Mouse (Mus musculus): ENCODE measurements around the gene Olfr623.

Gene Olfr623

GRCm38 (mm10) chr7:103663598-103663997 lies at the start of gene Olfr623:
TSS of gene Olfr623 (minus strand) at chr7:103663698.
- no peak for DNase-seq

DNA sequence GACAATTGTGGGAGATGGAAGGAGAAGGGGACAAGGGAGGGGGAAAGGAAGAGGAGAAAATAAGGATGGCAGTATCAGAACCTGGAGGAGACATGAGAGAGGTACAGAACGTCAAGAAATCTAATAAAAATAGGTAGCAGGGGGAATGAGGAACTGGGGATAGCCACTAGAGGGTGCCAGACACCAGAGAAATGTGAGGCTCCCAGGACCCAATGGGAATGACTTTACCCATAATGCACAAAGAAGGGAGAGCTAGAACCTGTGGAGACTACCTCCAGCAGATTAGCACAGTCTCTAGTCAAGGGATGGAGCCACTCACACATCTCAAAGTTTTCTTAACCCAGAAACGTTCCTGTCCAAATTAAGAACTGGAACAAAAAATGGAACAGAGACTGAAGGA lies 48.5 kb upstream of the Olfr623 start:
- DNase-seq = no peak

GRCm38 (mm10) chr7:103699469-103699868 lies 36.0 kb upstream of the Olfr623 start:
- DNase-seq = no peak

- no peak for DNase-seq
These were observed 18.9 kb upstream of the Olfr623 start, which contains the start of gene Olfr625-ps1 for GRCm38 (mm10) chr7:103682420-103682819. TSS of gene Olfr625-ps1 (plus strand) at chr7:103682720.

DNA sequence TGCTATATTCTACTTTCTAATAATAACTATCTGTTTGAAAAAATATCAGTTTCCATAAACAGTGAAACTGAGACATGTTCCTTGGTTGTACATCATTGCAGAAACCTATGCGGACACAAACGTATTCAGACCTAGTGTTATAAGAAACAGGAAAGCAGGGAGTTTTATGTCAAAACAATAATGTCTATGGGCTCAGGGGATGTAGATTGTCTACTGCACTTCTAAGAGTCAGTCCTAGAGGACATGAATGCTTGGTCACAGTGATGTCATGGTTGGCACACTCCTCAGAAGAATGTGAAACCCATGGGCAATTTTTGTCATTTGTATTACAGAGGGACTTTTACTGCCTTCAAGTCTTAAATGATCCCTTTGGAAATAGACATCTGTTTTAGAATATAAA lies 7.6 kb upstream of the Olfr623 start, which contains the start of gene Olfr624:
Olfr624 (minus strand) TSS at position 101 of the 400 bp plus-strand sequence.
- DNase-seq = no peak

DNA sequence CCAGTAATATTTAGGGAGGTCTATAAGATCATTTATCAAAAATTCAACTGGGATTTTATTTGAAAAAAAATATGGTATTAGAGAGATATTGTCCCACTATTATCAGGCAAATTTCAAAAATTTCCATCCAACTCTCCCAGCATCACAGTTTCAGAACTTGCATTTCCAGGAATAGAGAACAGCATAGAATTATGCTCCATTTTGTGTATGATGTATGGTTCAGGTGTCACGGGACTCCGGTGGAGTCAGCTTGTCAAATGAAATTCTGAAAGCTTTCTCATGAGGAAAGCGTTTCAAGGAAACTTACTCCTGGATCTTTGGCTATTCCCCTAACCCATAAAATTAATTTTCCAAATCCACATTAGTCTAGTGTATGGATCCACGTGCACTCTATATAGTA lies 19.4 kb downstream of the Olfr623 start:
- no peak for DNase-seq

DNA sequence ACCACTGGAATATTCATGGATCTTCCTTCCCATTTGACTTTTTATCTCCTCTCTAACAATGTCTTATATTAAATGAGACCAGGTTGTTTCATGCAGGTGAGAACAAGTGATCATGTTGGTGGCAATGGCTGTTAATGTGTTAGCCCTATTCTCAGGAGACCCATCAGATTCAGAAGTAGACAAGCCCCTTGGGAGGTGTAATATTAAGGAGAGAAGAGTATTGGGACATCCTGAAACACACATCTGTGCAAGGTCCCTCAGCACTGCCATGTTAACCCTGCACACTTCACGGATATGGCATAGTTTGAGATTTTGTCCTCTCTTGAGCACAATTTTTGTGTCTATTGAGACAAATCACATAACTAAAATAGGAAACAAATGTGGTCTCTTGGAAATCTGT lies 20.9 kb downstream of the Olfr623 start, which contains the start of gene Olfr622:
Olfr622 (minus strand) TSS at position 101 of the 400 bp plus-strand sequence.
- DNase-seq = no peak

DNA sequence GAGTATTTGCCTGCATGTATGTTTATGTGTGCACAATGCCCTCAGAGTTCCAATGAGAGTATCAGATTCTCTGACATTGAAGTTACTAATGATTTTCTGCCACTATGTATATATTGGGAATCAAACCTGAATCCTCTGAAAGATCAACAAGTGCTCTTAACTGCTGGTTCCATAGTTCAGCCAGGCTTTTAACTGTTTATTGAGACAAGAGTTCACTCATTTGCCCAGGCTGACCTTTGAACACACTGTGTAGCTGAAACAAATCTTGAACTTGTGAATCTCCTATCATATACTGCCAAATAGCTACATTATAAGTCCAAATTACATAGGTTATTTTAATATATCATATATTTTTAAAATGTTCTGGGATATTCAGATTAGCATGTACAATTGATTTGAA lies 26.7 kb downstream of the Olfr623 start:
- DNase-seq = no peak

DNA sequence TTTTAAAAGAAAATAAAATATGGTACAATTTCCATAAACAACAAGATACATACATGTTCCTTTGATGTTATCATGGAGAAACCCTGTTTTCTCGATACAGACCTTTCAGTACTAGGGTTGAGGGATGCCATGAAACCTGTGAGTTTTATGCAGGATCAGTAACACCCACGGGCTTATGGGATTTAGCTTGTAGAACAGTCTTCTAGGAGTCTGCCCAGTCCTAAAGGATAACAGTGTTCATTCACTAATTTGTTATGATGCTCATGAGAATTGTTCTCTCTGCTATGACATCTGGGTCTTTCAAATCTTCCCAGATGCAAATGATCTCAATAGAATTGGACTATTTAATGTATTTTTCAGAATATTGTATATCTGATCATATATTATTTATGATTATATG lies 51.1 kb downstream of the Olfr623 start, which contains the start of gene Olfr620:
Olfr620 (minus strand) TSS at position 101 of the 400 bp plus-strand sequence.
- no peak for DNase-seq
